16 mouse cellular contexts compared by ENCODE assay signal in the genomic region with DNA sequence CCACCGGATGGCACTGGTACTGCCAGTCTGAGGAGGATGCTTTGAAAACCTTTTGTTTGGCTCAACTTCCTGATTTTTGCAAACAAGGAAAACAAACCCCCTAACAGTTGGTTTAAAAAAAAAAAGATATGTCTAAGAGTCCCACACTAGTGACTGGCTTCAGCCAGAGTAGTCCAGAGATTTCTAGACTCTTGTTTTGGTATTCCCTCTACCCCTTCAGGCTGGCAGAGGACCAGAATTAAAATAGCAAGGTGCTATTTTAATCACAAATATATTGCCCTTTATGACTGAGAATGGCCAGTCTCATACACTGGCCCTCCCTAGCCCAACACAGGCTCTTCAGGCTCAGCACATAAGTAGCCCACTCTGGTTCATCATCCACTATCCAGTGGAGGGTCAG. TPM values are rescaled to one million over a fixed set of nuclear protein-coding genes. Genes with fewer than 3 reads are reported as not detected.
DNase-seq lines count a peak whose midpoint lies in the region; ATAC-seq and TF ChIP-seq lines count a peak whose summit lies in the region.
"Had no signal": no experiment of that assay in that cellular context is flagged by ENCODE, and none has a peak within 500 bp of the region (broad histone marks: within the 10 kb centered on the region; RNA-seq: fewer than 3 reads in every experiment).

No protein-coding gene starts in this region.

- 63% methylated on average over 1 of the region's 1 CpGs for WGBS in heart, embryonic 13.5 days
- WGBS in hindbrain, postnatal 0 days = 61% methylated on average over 1 of the region's 1 CpGs
- 67% methylated on average over 1 of the region's 1 CpGs for WGBS in hindbrain, embryonic 14.5 days

- H3K4me2 ChIP-seq in heart, embryonic 13.5 days = no peak overlapping the region
- no peak overlapping the region for H3K4me2 ChIP-seq in hindbrain, postnatal 0 days (ENCODE audit: low read depth, low read length)
- H3K4me2 ChIP-seq in hindbrain, embryonic 14.5 days (replicated peaks) = no peak overlapping the region
- H3K4me2 ChIP-seq: embryonic facial prominence, embryonic 15.5 days; hindbrain, embryonic 13.5 days; midbrain, embryonic 13.5 days had no signal

- no peaks in the 10 kb centered on the region for H3K9me3 ChIP-seq in heart, embryonic 13.5 days
- H3K9me3 ChIP-seq in hindbrain, postnatal 0 days (ENCODE audit: low read length) = no peaks in the 10 kb centered on the region
- H3K9me3 ChIP-seq in hindbrain, embryonic 14.5 days (ENCODE audit: control insufficient read depth, low read length) = no peaks in the 10 kb centered on the region
- H3K9me3 ChIP-seq: embryonic facial prominence, embryonic 15.5 days; hindbrain, embryonic 13.5 days; limb, embryonic 10.5 days; midbrain, embryonic 13.5 days had no signal

- H3K4me1 ChIP-seq in heart, embryonic 13.5 days = peaks cover 31% of the 10 kb centered on the region
- H3K4me1 ChIP-seq in hindbrain, postnatal 0 days (ENCODE audit: insufficient read depth, low read length) = peaks cover 5% of the 10 kb centered on the region; the same call in 1 of the 2 replicates
- H3K4me1 ChIP-seq in hindbrain, embryonic 14.5 days (replicated peaks; ENCODE audit: control insufficient read depth, insufficient read depth, low read length) = no peaks in the 10 kb centered on the region
- peaks cover 32% of the 10 kb centered on the region for H3K4me1 ChIP-seq in bone marrow macrophage, adult 2 months (ENCODE audit: control insufficient read depth, insufficient read depth, low read length)

- no peak for DNase-seq in heart, postnatal 14 days
- no peak for DNase-seq in hindbrain, postnatal 0 days (ENCODE audit: low spot score)
- no peak for DNase-seq in hindbrain, embryonic 14.5 days (ENCODE audit: low spot score)
- DNase-seq in layer of hippocampus, adult 2 months (ENCODE audit: low spot score in 2 of 2) = no peak
- DNase-seq in layer of hippocampus, adult 9-10 months (ENCODE audit: low spot score) = no peak
- no peak for DNase-seq in urinary bladder, adult 2 months (ENCODE audit: low spot score)
- DNase-seq: liver, postnatal 0 days; thymus, postnatal 25 days had no signal

- no peak for TF ChIP-seq POLR2A in bone marrow macrophage, adult 2 months (IDR thresholded peaks at IDR 0.05; ENCODE audit: borderline replicate concordance, low read depth, low read length)

- H3K27me3 ChIP-seq in heart, embryonic 13.5 days (replicated peaks) = no peaks in the 10 kb centered on the region
- H3K27me3 ChIP-seq in hindbrain, postnatal 0 days (ENCODE audit: insufficient read depth, low read length) = no peaks in the 10 kb centered on the region
- no peaks in the 10 kb centered on the region for H3K27me3 ChIP-seq in hindbrain, embryonic 14.5 days (ENCODE audit: control insufficient read depth, insufficient read depth, low read length)
- H3K27me3 ChIP-seq: CH12.LX; embryonic facial prominence, embryonic 15.5 days; hindbrain, embryonic 13.5 days; midbrain, embryonic 13.5 days had no signal

- no peak overlapping the region for H3K4me3 ChIP-seq in heart, embryonic 13.5 days
- H3K4me3 ChIP-seq in hindbrain, postnatal 0 days (ENCODE audit: low read length) = no peak overlapping the region
- H3K4me3 ChIP-seq in hindbrain, embryonic 14.5 days (replicated peaks; ENCODE audit: low read length) = no peak overlapping the region
- no peak overlapping the region for H3K4me3 ChIP-seq in layer of hippocampus, adult 2 months
- H3K4me3 ChIP-seq in bone marrow macrophage, adult 2 months (ENCODE audit: insufficient read depth, low read length) = no peak overlapping the region
- H3K4me3 ChIP-seq: embryonic facial prominence, embryonic 15.5 days; heart, adult 2 months; hindbrain, embryonic 13.5 days; limb, embryonic 10.5 days; midbrain, embryonic 13.5 days had no signal

- no peak for ATAC-seq in heart, embryonic 13.5 days (ENCODE audit: extremely low read depth, insufficient number of reproducible peaks, low FRiP score, low TSS enrichment)
- no peak for ATAC-seq in hindbrain, postnatal 0 days
- ATAC-seq in hindbrain, embryonic 14.5 days (ENCODE audit: low FRiP score) = no peak
- ATAC-seq: liver, postnatal 0 days; midbrain, embryonic 13.5 days had no signal

- H3K36me3 ChIP-seq in heart, embryonic 13.5 days = no peaks in the 10 kb centered on the region
- H3K36me3 ChIP-seq in hindbrain, postnatal 0 days (ENCODE audit: insufficient read depth, low read length) = no peaks in the 10 kb centered on the region
- no peaks in the 10 kb centered on the region for H3K36me3 ChIP-seq in hindbrain, embryonic 14.5 days (replicated peaks; ENCODE audit: control insufficient read depth, insufficient read depth)
- H3K36me3 ChIP-seq: embryonic facial prominence, embryonic 15.5 days; hindbrain, embryonic 13.5 days; limb, embryonic 10.5 days; midbrain, embryonic 13.5 days had no signal

- no peak for TF ChIP-seq CTCF in hindbrain, postnatal 0 days (IDR thresholded peaks at IDR 0.05; ENCODE audit: low read depth)
- no peak for TF ChIP-seq CTCF in layer of hippocampus, adult 2 months (conservative IDR thresholded peaks at IDR 0.05)
- no peak for TF ChIP-seq CTCF in bone marrow macrophage, adult 2 months (IDR thresholded peaks at IDR 0.05; ENCODE audit: low read depth, low read length)

- H3K27ac ChIP-seq in heart, embryonic 13.5 days (replicated peaks) = peak overlapping the region; percentile 12; the same call in 1 of the 2 replicates
- peak overlapping the region; percentile 57; the same call in 1 of the 2 replicates for H3K27ac ChIP-seq in hindbrain, postnatal 0 days
- H3K27ac ChIP-seq in hindbrain, embryonic 14.5 days = no peak overlapping the region
- peak overlapping the region; percentile 89 for H3K27ac ChIP-seq in layer of hippocampus, adult 2 months
- peak overlapping the region; percentile 80 for H3K27ac ChIP-seq in bone marrow macrophage, adult 2 months (ENCODE audit: insufficient read depth, low read depth, low read length)
- H3K27ac ChIP-seq: hindbrain, embryonic 13.5 days; limb, embryonic 10.5 days; midbrain, embryonic 13.5 days had no signal

- intact Hi-C loops in heart, postnatal 14 days (cut with DNase I) = no loop called here

- H3K9ac ChIP-seq in heart, embryonic 13.5 days = 0 out of 2 replicates have a peak overlapping the region, but pooled peaks have one; percentile 30
- no peak overlapping the region for H3K9ac ChIP-seq in hindbrain, postnatal 0 days (replicated peaks; ENCODE audit: low read length)
- no peak overlapping the region for H3K9ac ChIP-seq in hindbrain, embryonic 14.5 days
- H3K9ac ChIP-seq: embryonic facial prominence, embryonic 15.5 days; liver, postnatal 0 days; midbrain, embryonic 13.5 days had no signal

RNA-seq across cellular contexts. Expression of gene Cript, which starts 30.3 kb away (rescaled TPM):
- polyA plus RNA-seq in heart, embryonic 13.5 days (2015; fragmentation: Nextera tagmentation; extraction: Ambion mirVana) = 105 and 119 TPM in 2 replicates
- 10 to 100 TPM; 44.2 to 47.3 TPM for total RNA-seq in heart, postnatal 14 days (2021)
- 37.3 and 53.7 TPM in 2 replicates for total RNA-seq in hindbrain, postnatal 0 days (2014; rRNA removed)
- polyA plus RNA-seq in hindbrain, postnatal 0 days (2015; fragmentation: Nextera tagmentation; extraction: Ambion mirVana) = 184 and 186 TPM in 2 replicates
- polyA plus RNA-seq in hindbrain, embryonic 14.5 days (2014; fragmentation: Nextera tagmentation; extraction: Ambion mirVana) = 204 and 219 TPM in 2 replicates
- total RNA-seq in layer of hippocampus, adult 2 months (2021) = 10 to 100 TPM; 52.3 to 52.5 TPM
- 60.7 and 69.6 TPM in 2 replicates for polyA plus RNA-seq in bone marrow macrophage, adult 2 months (2012; ENCODE audit: insufficient read depth, insufficient read length, missing spikeins)
- 63.6 and 68.5 TPM in 2 replicates for polyA plus RNA-seq in urinary bladder, adult 2 months (2012; rRNA removed)

RNA-seq across cellular contexts. Expression of gene Pigf, which starts 30.5 kb away (rescaled TPM):
- 17.5 and 19.2 TPM in 2 replicates for polyA plus RNA-seq in heart, embryonic 13.5 days (2015; fragmentation: Nextera tagmentation; extraction: Ambion mirVana)
- total RNA-seq in heart, postnatal 14 days (2021) = 1 to 10 TPM; 4.0 to 4.8 TPM
- 12.8 and 15.7 TPM in 2 replicates for total RNA-seq in hindbrain, postnatal 0 days (2014; rRNA removed)
- polyA plus RNA-seq in hindbrain, postnatal 0 days (2015; fragmentation: Nextera tagmentation; extraction: Ambion mirVana) = 31.3 and 33.3 TPM in 2 replicates
- 35.4 and 35.5 TPM in 2 replicates for polyA plus RNA-seq in hindbrain, embryonic 14.5 days (2014; fragmentation: Nextera tagmentation; extraction: Ambion mirVana)
- 10 to 100 TPM; 15.0 to 18.1 TPM for total RNA-seq in layer of hippocampus, adult 2 months (2021)
- polyA plus RNA-seq in bone marrow macrophage, adult 2 months (2012; ENCODE audit: insufficient read depth, insufficient read length, missing spikeins) = 9.6 and 12.6 TPM in 2 replicates
- polyA plus RNA-seq in urinary bladder, adult 2 months (2012; rRNA removed) = 25.2 and 36.2 TPM in 2 replicates

RNA-seq across cellular contexts. Expression of gene Socs5, which starts 51.8 kb away (rescaled TPM):
- polyA plus RNA-seq in heart, embryonic 13.5 days (2015; fragmentation: Nextera tagmentation; extraction: Ambion mirVana) = 9.2 TPM in 2 replicates
- 10 to 100 TPM; 30.3 to 32.8 TPM for total RNA-seq in heart, postnatal 14 days (2021)
- 13.8 and 18.9 TPM in 2 replicates for total RNA-seq in hindbrain, postnatal 0 days (2014; rRNA removed)
- polyA plus RNA-seq in hindbrain, postnatal 0 days (2015; fragmentation: Nextera tagmentation; extraction: Ambion mirVana) = 12.3 and 13.7 TPM in 2 replicates
- 22.1 and 24.0 TPM in 2 replicates for polyA plus RNA-seq in hindbrain, embryonic 14.5 days (2014; fragmentation: Nextera tagmentation; extraction: Ambion mirVana)
- 100 to 1,000 TPM; 106 to 111 TPM for total RNA-seq in layer of hippocampus, adult 2 months (2021)
- polyA plus RNA-seq in bone marrow macrophage, adult 2 months (2012; ENCODE audit: insufficient read depth, insufficient read length, missing spikeins) = 19.6 and 20.4 TPM in 2 replicates
- 20.3 and 26.2 TPM in 2 replicates for polyA plus RNA-seq in urinary bladder, adult 2 months (2012; rRNA removed)
